Mouse (Mus musculus) bone marrow macrophage, adult 2 months (primary cell): ENCODE data around the gene Cdkn3.

ENCODE experiments used
- CTCF ChIP-seq: IDR thresholded peaks from 2 replicates; pipeline ENCODE4 v1.5.1; 2012; ENCODE audit warnings: low read depth, mild to moderate bottlenecking, low read length, moderate library complexity
- POLR2A ChIP-seq: IDR thresholded peaks from 2 replicates; pipeline ENCODE4 v1.6.1; 2012; ENCODE audit warnings: mild to moderate bottlenecking, low read depth, low read length, borderline replicate concordance

DNA sequence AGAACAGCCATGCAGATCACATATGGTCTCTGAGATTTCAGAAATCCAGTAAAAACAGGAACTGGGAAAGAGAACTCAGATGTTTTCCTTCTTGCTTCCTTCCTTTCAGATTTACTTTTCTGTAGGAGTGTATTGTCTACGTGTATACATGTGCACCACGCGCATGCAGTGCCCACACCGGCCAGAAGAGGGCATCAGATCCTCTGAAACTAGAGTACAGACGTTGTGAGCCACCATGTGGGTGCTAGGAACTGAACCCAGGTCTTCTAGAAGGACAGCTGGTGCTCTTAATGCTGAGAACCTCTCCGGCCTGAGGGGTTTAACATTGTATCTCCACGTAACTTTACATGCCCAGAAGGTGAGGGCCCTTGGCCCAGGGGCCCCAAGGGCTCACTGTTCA lies 18.9 kb downstream of the Cdkn3 start:
- TF ChIP-seq CTCF (0 out of 2 replicates have a peak, but pooled peaks have one; percentile 23), POLR2A (no peak)
